Mouse (Mus musculus): ENCODE measurements around the gene Hspa12a.

DNA sequence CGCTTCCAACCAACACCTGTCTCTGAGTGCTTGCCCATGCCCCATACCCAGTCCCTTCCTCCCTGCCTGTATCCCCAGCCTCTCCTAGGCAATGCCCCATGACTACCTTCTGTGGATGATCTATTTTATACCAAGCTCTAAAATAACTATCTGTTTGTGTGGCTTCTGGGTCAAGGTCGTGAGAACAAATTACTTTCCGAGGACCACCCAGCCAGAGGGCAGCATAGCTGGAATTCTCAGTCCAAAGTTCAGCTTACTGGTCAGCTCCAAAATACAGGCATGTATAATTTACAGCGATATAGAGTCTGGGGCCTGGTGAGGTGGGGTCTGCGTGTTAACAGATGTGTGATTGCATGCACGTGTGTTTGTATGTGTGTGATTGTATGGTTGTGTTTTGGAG lies 71.6 kb downstream of the Hspa12a start:
- TF ChIP-seq CTCF (IDR thresholded peaks at IDR 0.05; ENCODE audit: extremely low read depth, insufficient read depth, insufficient read length, insufficient replicate concordance) (no peak), POLR2A (IDR thresholded peaks at IDR 0.05; ENCODE audit: low read depth, low read length) (no peak)

Data from spleen, adult 2 months (tissue).